Mouse (Mus musculus) heart, embryonic 11.5 days (tissue): ENCODE data around the gene Zfp119b. TPM values are rescaled to one million over a fixed set of nuclear protein-coding genes. Genes with fewer than 3 reads are reported as not detected.
A peak's percentile ranks its signal among the peaks of the same experiment; 100 is the strongest.
"Not testable (repeated sequence)": the region's sequence is repeated elsewhere in the genome, so short reads cannot be mapped to it uniquely, and the experiment has no call there.

Source experiments
- ATAC-seq: fragments of 200-750 bp; cut with Nextera tagmentation; replicated peaks from 2 replicates; pipeline ENCODE4 v1.8.0; 2017; ENCODE audit warnings: moderate library complexity; ENCODE audit not compliant: insufficient number of reproducible peaks, low FRiP score, low TSS enrichment
- H3K27ac ChIP-seq: fragments of 300-500 bp; sonication (generic); 2 replicates; pipeline ENCODE4 v1.5.1; 2014; ENCODE audit warnings: mild to moderate bottlenecking, low read depth, low read length
- H3K27me3 ChIP-seq: fragments of 300-500 bp; sonication (generic); 2 replicates; pipeline ENCODE4 v1.6.1; 2014; ENCODE audit warnings: mild to moderate bottlenecking, low read length, mixed read lengths; ENCODE audit not compliant: control insufficient read depth, insufficient read depth
- H3K36me3 ChIP-seq: fragments of 300-500 bp; sonication (generic); 2 replicates; pipeline ENCODE4 v1.6.1; 2014; ENCODE audit warnings: mild to moderate bottlenecking, low read length, moderate library complexity, mixed read lengths; ENCODE audit not compliant: control insufficient read depth, insufficient read depth
- H3K4me1 ChIP-seq: fragments of 300-500 bp; sonication (generic); 2 replicates; pipeline ENCODE4 v1.6.1; 2014; ENCODE audit warnings: low read length; ENCODE audit not compliant: control insufficient read depth, insufficient read depth
- H3K4me2 ChIP-seq: fragments of 300-500 bp; sonication (generic); 2 replicates; pipeline ENCODE4 v1.6.1; 2014; ENCODE audit warnings: mild to moderate bottlenecking, moderate library complexity
- H3K4me3 ChIP-seq: fragments of 300-500 bp; sonication (generic); 2 replicates; pipeline ENCODE4 v1.5.1; 2014; ENCODE audit warnings: low read depth, low read length
- H3K9ac ChIP-seq: fragments of 300-500 bp; sonication (generic); 2 replicates; pipeline ENCODE4 v1.6.1; 2014; ENCODE audit warnings: mild to moderate bottlenecking, low read depth, low read length, moderate library complexity
- H3K9me3 ChIP-seq: fragments of 300-500 bp; sonication (generic); replicated peaks from 2 replicates; pipeline ENCODE4 v1.6.1; 2016; ENCODE audit warnings: low read length; ENCODE audit not compliant: control insufficient read depth
- WGBS: fragments of 180-500 bp; shearing (Covaris S2); extraction: QIAGEN DNeasy Blood & Tissue Kit; methylation state at CpG from one replicate; pipeline ENCODE4 v1.1.7; 2014; ENCODE audit not compliant: insufficient replicate concordance; 5-methylcytosine and 5-hydroxymethylcytosine counted together
- polyA plus RNA-seq: library from polyadenylated mRNA; unstranded; fragments of >200 nt; fragmentation: Nextera tagmentation; extraction: Ambion mirVana; gene quantifications from 2 replicates; pipeline ENCODE4 v1.2.1, GENCODE M21; 2014

Gene Zfp119b
- polyA plus RNA-seq, 1 experiment from 2014 or later = 3.6 TPM

DNA sequence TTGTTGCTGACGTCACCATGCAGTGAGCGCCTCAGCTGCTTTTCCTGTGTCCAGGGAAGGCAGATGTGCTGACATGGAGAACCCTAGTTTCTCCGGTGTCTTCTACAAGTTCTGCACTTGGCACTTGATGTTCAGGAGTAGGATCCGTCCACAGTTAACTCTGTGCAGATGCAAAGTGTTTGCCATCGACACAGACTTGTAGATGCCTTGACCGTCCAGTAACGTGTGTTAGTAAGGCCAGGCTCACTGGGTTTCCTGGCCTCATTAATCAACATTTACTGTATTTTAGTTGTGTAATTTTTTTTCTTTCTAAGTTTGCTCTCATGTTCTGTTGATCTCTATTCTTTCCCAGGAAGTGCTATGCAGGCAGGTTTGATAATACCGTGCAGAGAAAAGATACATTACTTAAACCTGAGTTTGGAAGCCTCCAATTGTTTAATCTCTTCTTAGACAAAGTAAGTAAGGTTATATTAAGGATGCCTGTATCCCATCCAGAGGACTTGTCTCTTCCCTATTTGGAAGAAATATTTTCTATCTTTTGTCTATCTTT lies 56.8 kb downstream of the Zfp119b start:
- H3K9me3 ChIP-seq, H3K27me3 ChIP-seq, H3K36me3 ChIP-seq, H3K4me1 ChIP-seq, ATAC-seq: not testable (repeated sequence)
- Histone ChIP-seq H3K27ac (peak overlapping the region; percentile 37; the same call in 1 of the 2 replicates), H3K4me2 (peak overlapping the region; percentile 55), H3K4me3 (peak overlapping the region; percentile 53), H3K9ac (peak overlapping the region; percentile 17)
- 11% methylated on average over 6 of the region's 8 CpGs for WGBS

Other genes with a start within 250 kb of the Zfp119b start
- 4.4 and 6.2 TPM in 2 replicates for gene Pot1b, start 236.9 kb downstream of the Zfp119b start, polyA plus RNA-seq
- gene Adgre4, start 199.5 kb downstream of the Zfp119b start, polyA plus RNA-seq = 0.17 TPM in 1 of 2 replicates, not detected in the other
- gene Zfp119a, start 70.6 kb downstream of the Zfp119b start, polyA plus RNA-seq = 6.2 and 7.7 TPM in 2 replicates
- gene Zfp959, start 57.4 kb downstream of the Zfp119b start, polyA plus RNA-seq = 9.4 and 9.6 TPM in 2 replicates
- 0.19 and 0.20 TPM in 2 replicates for gene Ebi3, start 3.1 kb upstream of the Zfp119b start, polyA plus RNA-seq
- 15.5 and 18.1 TPM in 2 replicates for gene Yju2, start 9.6 kb upstream of the Zfp119b start, polyA plus RNA-seq
- gene Shd, start 21.0 kb upstream of the Zfp119b start, polyA plus RNA-seq = 10.8 and 11.9 TPM in 2 replicates
- gene Fsd1, start 37.0 kb upstream of the Zfp119b start, polyA plus RNA-seq = 5.0 and 5.2 TPM in 2 replicates
- 7.2 and 8.1 TPM in 2 replicates for gene Stap2, start 56.1 kb upstream of the Zfp119b start, polyA plus RNA-seq
- gene Mpnd, start 56.2 kb upstream of the Zfp119b start, polyA plus RNA-seq = 67.6 and 68.3 TPM in 2 replicates
- gene Sh3gl1, start 87.1 kb upstream of the Zfp119b start, polyA plus RNA-seq = 89.9 and 90.6 TPM in 2 replicates
- 13.4 and 13.5 TPM in 2 replicates for gene Chaf1a, start 90.9 kb upstream of the Zfp119b start, polyA plus RNA-seq
- 37.3 and 39.4 TPM in 2 replicates for gene Ubxn6, start 125.5 kb upstream of the Zfp119b start, polyA plus RNA-seq
- 77.2 and 82.9 TPM in 2 replicates for gene Hdgfl2, start 130.1 kb upstream of the Zfp119b start, polyA plus RNA-seq
- gene Plin4, start 160.3 kb upstream of the Zfp119b start, polyA plus RNA-seq = 0.10 and 0.11 TPM in 2 replicates
- gene Plin5, start 168.1 kb upstream of the Zfp119b start, polyA plus RNA-seq = 0.18 and 0.33 TPM in 2 replicates
- not detected in 2 replicates for gene Lrg1, start 172.5 kb upstream of the Zfp119b start, polyA plus RNA-seq
- gene Sema6b, start 190.8 kb upstream of the Zfp119b start, polyA plus RNA-seq = 0.11 and 0.33 TPM in 2 replicates
- 4.7 and 6.0 TPM in 2 replicates for gene Tnfaip8l1, start 213.0 kb upstream of the Zfp119b start, polyA plus RNA-seq
- 78.6 and 87.8 TPM in 2 replicates for gene Mydgf, start 234.4 kb upstream of the Zfp119b start, polyA plus RNA-seq